Mouse (Mus musculus) urinary bladder, postnatal 25 days (tissue): Measurements from ENCODE around the gene Kdelr1.
A peak's percentile ranks its signal among the peaks of the same experiment; 100 is the strongest.
"Not testable (repeated sequence)": the region's sequence is repeated elsewhere in the genome, so short reads cannot be mapped to it uniquely, and the experiment has no call there.

Experiments used
- DNase-seq: peaks from one replicate; pipeline ENCODE4 v3.0.0; 2022; ENCODE audit warnings: low spot score

Gene Kdelr1

GRCm38 (mm10) chr7:45870282-45871058 lies 2.1 kb upstream of the Kdelr1 start:
- no peak for DNase-seq

DNA sequence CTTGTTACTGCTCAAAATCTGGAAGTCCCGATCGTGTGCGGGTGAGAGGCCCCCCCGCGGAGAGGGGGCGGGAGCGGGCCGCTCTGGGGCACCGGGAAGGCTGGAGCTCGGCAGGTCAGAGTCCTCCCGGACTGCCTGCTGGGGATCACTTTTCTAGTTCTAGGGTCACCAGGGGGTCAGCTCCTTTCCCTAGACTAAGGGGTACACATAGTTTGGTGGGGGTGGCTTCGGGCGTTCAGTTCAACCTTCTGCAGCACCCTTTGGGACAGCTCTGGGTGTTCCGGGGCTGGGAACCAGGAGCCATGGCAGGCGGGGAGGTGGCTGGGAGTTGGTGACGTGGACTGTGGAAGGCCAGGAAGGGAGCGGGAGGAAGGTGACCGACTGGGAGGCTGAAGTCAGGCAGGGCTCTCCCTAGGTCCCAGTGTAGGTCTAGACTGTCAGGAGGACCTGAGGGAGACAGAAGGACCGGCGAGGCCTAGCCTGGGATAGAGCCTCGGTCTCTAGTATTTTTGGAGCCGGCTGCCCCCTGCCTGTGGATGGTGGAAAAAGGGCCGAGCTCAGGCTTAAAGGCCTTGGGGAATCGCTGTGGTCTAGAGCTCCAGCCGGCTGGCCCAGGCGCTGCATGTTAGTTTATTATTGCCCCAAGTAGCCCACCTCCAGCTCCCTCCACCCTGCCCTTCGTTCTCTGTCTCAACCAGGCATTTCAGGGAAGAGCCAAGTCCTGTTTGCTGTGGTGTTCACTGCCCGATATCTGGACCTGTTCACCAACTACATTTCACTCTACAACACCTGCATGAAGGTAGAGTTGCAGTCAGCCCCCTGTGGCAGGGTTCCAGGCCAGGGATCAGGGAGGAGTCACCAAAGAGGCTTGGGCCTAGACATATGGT lies 732 bp downstream of the Kdelr1 start:
- peak; percentile 56 for DNase-seq

DNA sequence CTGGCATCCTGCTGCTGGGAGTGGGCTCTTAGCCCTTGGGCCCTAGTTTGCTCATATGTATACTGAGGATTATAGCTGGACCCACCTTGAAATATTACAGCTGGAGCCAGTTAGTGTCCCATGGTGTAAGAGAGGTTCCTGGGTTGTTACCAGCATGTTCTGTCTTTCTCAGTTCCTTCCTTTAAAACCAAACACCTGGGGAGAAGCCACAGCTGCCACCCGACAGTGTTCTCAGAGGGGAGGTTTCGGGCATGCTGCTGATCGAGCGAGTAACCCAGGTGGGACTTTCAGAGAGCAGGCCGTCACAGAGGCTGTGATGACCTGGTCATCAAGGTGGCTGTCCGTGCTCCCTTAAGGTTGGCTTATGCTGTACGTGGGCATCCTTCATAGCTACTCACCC lies 4.3 kb downstream of the Kdelr1 start:
- DNase-seq = no peak

DNA sequence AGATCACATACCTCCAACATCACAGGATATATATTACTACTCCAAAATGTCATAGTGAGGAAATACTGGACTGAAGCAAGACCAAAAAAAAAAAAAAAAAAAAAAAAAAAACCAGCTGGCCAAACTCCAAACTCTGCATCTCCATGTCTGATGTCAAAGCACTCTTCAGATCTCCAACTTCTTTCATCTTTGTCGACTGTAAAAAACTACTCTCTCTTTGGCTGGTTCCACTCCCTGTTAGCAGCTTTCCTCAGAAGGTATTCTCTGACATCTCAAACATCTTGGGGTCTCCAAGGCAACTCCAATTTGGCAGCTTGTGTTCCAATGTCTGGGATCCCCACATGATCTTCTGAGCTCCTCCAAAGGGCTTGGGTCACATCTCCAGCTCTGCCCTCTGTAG lies 5.7 kb downstream of the Kdelr1 start, which contains the start of gene Grin2d:
Gene Grin2d, minus strand, starts transcription at position 101 of the 400 bp plus-strand sequence.
- not testable (repeated sequence) for DNase-seq

DNA sequence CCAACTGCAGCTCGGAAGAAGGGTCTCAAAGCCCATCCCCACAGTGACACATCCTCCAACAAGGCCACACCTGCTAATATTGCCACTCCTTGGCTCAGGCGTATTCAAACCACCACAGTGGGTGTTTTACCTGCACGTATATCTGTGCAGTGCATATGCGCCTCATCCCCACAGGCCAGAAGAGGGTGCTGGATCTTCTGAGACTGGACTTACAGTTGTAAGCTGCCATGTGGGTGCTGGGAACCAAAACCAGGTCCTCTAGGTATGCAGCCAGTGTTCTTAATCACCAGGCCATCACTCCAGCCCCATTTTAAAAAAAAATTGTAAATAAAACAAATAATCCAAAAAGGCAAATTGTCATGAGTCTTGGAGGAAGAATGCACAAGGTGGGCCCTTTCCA lies 8.0 kb downstream of the Kdelr1 start:
- DNase-seq = no peak

DNA sequence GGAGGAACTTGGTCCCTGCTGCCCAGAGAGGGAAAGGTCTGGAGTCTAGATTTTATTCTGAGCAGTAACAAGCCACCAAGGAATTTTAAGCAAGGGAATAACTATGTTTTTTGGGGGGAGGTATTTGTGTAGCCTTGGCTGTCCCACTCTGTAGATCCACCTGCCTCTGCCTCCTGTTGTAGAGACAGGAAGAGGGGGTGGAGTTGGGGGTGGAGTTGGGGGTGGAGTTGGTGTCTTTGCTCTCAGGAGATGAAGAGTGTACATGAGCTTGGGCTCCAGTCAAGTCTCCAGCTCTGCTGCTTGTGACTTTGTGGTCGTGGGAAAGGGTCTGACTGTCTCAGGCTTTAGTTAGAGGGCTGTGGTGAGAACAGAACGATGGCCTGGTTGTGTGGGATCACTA lies 8.4 kb downstream of the Kdelr1 start:
- DNase-seq = no peak

DNA sequence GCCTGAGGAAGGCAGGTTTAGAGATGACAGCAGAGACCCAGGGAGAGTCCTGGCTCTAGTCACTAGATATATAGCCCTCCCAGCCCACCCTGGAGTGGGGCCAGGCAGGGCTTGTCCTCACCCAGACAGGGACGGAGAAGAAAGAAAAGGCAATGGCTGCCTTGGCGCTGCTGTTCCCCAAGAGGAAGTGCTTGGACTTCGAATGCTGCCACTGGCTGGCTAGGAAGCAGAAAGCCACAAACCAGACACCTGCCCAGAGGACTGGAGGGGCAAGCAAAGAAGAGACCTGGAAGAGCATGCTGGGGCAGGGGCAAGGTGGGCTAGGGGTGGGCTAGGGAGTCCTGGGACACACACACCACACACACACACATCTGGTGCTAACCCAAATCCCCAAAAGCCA lies 14.7 kb downstream of the Kdelr1 start:
- no peak for DNase-seq

- no peak for DNase-seq
Measured at GRCm38 (mm10) chr7:45892651-45893050, 20.1 kb downstream of the Kdelr1 start.

DNA sequence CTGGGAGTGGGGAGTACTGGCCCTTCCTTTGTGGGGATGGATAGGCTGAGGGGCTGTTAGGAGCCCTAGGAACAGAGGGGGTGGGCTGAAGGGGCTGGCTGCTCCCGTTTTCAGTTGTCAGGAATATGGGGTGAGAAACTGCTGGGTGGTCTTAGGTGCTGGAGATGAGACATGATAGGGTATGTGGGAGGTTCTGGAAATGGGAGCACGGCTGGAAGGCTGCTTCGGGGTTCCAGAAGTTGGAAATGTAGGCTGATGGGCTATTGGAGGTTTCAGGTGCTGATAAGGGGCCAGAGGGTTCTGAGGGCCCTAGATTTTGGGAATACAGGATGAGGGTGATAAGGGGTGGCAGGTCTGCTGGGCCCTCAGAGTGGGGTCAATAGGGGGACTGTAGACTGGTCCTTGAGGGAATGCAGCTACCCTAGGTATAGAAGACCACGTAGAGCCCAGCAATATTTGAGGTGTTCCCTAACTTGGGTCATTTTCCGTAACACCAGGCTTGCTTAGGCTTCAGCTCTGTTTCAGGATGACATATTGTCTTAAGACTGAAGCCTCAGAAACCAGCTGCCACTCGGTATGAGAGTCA lies 23.5 kb downstream of the Kdelr1 start:
- DNase-seq = no peak

- DNase-seq = peak; percentile 90
Measured at GRCm38 (mm10) chr7:45896517-45897257, 24.1 kb downstream of the Kdelr1 start, which contains the start of the genes Syngr4 and Tmem143. Gene Syngr4, minus strand, starts transcription at chr7:45896714. Gene Tmem143, plus strand, starts transcription at chr7:45896941.

GRCm38 (mm10) chr7:45897258-45897757 lies 24.7 kb downstream of the Kdelr1 start:
- peak; percentile 53 for DNase-seq

DNA sequence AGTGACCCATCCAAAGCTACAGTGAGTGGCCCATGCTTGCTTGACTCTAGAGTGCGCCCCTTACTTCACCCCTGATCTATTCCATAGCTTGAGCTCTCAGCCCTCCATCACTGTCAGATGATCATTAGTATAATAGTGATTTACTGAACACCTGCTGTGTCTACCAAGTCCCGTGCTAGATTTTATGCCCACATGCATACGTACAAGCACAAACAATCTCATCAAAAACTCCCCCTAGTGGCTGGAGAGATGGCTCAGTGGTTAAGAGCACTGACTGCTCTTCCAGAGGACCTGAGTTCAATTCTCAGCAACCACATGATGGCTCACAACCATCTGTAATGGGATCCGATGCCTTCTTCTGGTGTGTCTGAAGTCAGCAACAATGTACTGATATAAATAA lies 25.6 kb downstream of the Kdelr1 start:
- not testable (repeated sequence) for DNase-seq

- DNase-seq = no peak
Measured at GRCm38 (mm10) chr7:45901562-45901961, 29.0 kb downstream of the Kdelr1 start.

GRCm38 (mm10) chr7:45902481-45903002 lies 30.0 kb downstream of the Kdelr1 start:
- no peak for DNase-seq

GRCm38 (mm10) chr7:45906622-45907021 lies 34.0 kb downstream of the Kdelr1 start:
- no peak for DNase-seq

DNA sequence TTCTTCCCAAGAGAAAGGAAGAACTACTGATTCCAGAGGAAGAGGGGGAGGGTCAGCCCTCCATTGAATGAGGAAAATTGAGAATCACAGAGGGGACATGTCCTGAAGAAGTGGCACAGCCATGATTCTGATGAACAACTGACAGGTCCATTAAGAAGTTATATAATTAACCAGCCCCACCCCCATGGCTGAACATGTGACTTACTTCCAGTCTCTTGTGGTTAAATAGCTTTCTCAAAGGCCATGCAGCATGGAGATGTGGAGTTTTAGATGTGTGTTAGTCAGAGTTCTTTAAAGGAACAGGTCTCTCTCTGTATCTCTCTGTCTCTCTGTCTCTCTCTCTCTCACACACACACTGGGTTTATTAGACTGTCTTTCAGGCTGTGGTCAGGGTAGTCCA lies 35.8 kb downstream of the Kdelr1 start:
- no peak for DNase-seq

DNA sequence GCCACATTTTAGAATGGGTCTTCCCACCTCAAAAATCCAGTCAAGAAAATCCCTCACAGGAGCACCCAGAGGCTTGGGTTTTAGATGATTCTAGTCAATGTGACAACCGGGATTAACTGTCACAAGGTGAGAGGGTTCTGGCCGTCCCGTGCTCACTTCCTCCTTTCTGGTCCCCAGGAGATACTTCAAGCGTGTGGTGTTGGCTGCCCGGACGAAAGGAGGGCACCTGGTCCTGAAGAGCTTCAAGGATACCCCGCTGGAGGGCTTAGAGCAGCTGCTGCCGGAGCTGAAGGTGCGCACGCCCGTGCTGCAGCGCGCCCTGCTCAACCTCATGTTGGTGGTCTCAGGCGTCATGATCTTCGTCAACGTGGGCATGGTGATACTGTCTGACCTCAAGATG lies 36.6 kb downstream of the Kdelr1 start:
- DNase-seq = no peak

DNA sequence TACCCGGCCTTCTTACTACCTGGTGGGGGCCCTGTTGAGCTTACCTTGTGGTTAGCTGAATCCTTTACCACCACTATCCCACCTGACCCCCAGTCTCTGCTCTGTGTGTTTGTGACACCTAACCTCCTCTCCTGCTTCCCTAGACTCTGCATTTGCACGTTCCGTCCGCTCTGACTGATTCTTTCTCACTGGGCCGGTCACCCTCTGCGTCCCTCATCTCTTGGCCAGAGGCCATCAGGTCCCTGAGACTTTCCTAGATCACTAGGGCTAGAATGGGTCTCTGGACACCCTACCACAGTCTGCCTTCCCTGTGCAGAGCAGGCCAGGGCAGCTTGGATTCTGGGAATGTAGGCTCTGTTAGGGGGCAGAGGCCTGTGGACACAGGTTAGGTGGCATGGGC lies 41.5 kb downstream of the Kdelr1 start:
- no peak for DNase-seq

DNA sequence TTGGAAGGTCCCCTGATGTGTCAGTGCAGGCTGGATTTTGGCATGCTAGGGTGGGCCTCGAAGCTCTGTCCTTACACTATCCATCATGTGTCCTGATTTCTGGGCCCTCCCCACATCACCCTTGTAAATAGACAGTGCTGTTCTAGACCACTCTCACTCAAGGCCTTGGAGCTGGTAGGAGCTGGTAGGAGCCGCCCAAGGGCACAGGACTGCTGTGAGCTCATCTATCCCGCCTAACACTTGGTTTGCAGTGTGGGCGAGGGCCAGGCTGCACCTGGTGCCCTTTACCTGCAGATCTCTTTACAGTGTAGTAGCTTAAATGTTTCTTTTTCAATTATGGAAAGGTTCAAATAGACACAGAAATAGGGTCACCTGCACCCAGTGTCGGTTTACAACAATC lies 42.4 kb downstream of the Kdelr1 start:
- no peak for DNase-seq

DNA sequence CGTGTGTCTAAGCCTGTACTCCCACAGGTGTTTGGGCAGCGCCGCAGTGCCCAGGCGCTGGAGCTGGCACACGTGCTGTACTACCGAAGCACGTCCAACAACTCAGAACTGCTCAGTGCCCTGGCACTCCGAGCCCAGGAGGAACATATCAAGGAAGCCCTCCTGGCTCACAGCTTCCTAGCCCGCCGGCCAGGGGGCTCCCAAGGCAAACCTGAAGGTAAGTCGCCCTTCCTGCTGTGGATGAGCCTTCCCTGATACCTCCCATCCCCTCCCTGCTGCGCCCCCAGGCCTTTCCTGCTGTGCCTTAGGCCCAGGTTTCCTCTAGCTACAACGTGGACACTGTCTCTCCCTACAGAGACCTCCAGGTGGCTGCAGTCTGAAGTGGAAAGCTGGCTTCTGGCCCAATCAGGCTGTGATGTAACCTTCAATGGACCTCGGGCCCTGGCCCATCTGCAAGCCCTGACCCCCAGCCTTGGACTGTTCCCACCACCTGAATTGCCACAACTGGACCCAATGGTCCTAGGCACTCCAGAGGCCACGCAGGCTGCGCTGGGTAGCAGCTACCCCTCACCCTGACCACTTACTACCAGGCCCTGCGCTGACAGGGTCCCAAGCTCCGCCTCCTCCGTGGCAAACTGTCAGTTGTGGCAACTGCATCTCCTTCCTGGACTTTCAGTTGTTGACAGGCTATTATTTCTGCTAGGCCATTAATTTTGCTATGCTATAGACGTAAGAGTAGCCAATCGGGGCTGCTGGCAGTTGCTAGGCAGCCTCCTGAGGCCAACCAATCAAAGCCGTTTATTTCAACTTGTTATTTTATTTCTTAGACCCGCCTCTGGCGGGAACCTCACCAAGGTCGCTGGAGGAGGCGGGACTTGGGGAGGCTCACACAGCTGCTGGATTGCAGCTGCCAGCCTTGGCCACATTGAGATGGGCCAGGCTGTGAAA lies 43.8 kb downstream of the Kdelr1 start:
- peak; percentile 36 for DNase-seq
